Mouse (Mus musculus): ENCODE measurements around the gene Kctd17. TPM values are rescaled to one million over a fixed set of nuclear protein-coding genes. Genes with fewer than 3 reads are reported as not detected.

The Kctd17 gene
- polyA plus RNA-seq, 1 experiment from 2014 or later, result 152 TPM

- Histone ChIP-seq H3K9ac (ENCODE audit: low read depth, low read length) (no peak overlapping the region), H3K27me3 (ENCODE audit: control insufficient read depth, insufficient read depth, low read depth, low read length) (no peaks in the 10 kb centered on the region), H3K4me3 (ENCODE audit: low read depth, low read length) (no peak overlapping the region), H3K4me1 (ENCODE audit: control insufficient read depth, insufficient read depth, low read length) (0 out of 2 replicates have a peak, but pooled peaks cover 4% of the 10 kb centered on the region), H3K4me2 (ENCODE audit: low read length) (no peak overlapping the region), H3K36me3 (ENCODE audit: control insufficient read depth, insufficient read depth, low read length) (no peaks in the 10 kb centered on the region), H3K9me3 (replicated peaks; ENCODE audit: control insufficient read depth, low read length, poor library complexity, severe bottlenecking) (no peaks in the 10 kb centered on the region), H3K27ac (ENCODE audit: low read length) (no peak overlapping the region)
- WGBS, result 43% methylated on average over 7 of the region's 7 CpGs
- no peak for ATAC-seq
These were observed 21.5 kb downstream of the Kctd17 start for GRCm38 (mm10) chr15:78449694-78450418.

DNA sequence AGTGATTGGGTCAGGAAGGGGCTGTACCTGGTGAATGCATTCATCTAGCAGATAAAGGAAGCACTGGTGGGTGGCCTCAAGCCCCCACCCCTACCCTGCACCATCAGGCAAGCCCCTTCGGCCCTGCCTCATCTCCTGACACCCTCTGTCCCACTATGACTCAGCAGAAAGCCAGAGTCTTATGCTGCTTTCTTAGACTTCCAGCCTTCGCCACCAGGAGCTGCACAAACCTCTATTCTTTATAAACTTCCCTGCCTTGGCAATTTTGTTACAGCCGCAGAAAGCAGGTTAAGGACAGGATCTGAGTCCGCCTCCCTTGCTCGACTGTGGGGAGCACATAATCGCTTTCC, 22.0 kb downstream of the Kctd17 start:
- Histone ChIP-seq H3K4me3 (ENCODE audit: low read depth, low read length) (no peak overlapping the region), H3K27me3 (ENCODE audit: control insufficient read depth, insufficient read depth, low read depth, low read length) (no peaks in the 10 kb centered on the region), H3K4me1 (ENCODE audit: control insufficient read depth, insufficient read depth, low read length) (0 out of 2 replicates have a peak, but pooled peaks cover 4% of the 10 kb centered on the region), H3K9ac (ENCODE audit: low read depth, low read length) (no peak overlapping the region), H3K27ac (ENCODE audit: low read length) (no peak overlapping the region), H3K9me3 (replicated peaks; ENCODE audit: control insufficient read depth, low read length, poor library complexity, severe bottlenecking) (no peaks in the 10 kb centered on the region), H3K36me3 (ENCODE audit: control insufficient read depth, insufficient read depth, low read length) (no peaks in the 10 kb centered on the region), H3K4me2 (ENCODE audit: low read length) (no peak overlapping the region)
- no peak for ATAC-seq
- WGBS, result 82% methylated on average over 6 of the region's 6 CpGs

DNA sequence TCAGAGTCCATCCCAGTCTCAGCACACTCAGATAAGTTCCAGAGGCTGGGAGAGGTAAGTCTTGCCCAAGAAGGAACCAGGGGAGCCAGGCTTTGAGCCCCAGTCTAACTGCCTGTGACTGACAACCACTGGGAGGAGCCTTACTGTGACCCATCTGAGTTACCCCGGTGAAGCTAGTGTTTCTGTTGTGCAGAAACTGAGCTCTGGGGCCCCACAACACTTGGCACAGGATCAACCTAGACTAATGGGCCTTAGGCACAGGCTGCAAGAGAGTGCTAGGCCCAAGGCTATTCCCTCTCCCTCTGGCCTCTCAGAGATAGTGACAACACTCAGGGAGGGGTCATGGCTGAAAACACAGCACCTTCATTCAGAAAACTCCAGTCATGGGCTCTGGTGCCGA, 22.8 kb downstream of the Kctd17 start:
- H3K36me3 ChIP-seq (ENCODE audit: control insufficient read depth, insufficient read depth, low read length), result no peaks in the 10 kb centered on the region
- ATAC-seq, result no peak
- 72% methylated on average over 2 of the region's 2 CpGs for WGBS
- no peak overlapping the region for H3K4me2 ChIP-seq (ENCODE audit: low read length)
- no peak overlapping the region for H3K4me3 ChIP-seq (ENCODE audit: low read depth, low read length)
- no peaks in the 10 kb centered on the region for H3K27me3 ChIP-seq (ENCODE audit: control insufficient read depth, insufficient read depth, low read depth, low read length)
- no peaks in the 10 kb centered on the region for H3K9me3 ChIP-seq (replicated peaks; ENCODE audit: control insufficient read depth, low read length, poor library complexity, severe bottlenecking)
- H3K4me1 ChIP-seq (ENCODE audit: control insufficient read depth, insufficient read depth, low read length), result peaks cover 7% of the 10 kb centered on the region; the same call in 1 of the 2 replicates
- no peak overlapping the region for H3K27ac ChIP-seq (ENCODE audit: low read length)
- H3K9ac ChIP-seq (ENCODE audit: low read depth, low read length), result no peak overlapping the region

GRCm38 (mm10) chr15:78452929-78453328, 24.6 kb downstream of the Kctd17 start:
- no peak overlapping the region for H3K4me3 ChIP-seq (ENCODE audit: low read depth, low read length)
- H3K4me2 ChIP-seq (ENCODE audit: low read length), result no peak overlapping the region
- H3K36me3 ChIP-seq (ENCODE audit: control insufficient read depth, insufficient read depth, low read length), result no peaks in the 10 kb centered on the region
- no peak overlapping the region for H3K27ac ChIP-seq (ENCODE audit: low read length)
- H3K4me1 ChIP-seq (ENCODE audit: control insufficient read depth, insufficient read depth, low read length), result peaks cover 5% of the 10 kb centered on the region; the same call in 1 of the 2 replicates
- no peak overlapping the region for H3K9ac ChIP-seq (ENCODE audit: low read depth, low read length)
- H3K27me3 ChIP-seq (ENCODE audit: control insufficient read depth, insufficient read depth, low read depth, low read length), result no peaks in the 10 kb centered on the region
- ATAC-seq, result no peak
- H3K9me3 ChIP-seq (replicated peaks; ENCODE audit: control insufficient read depth, low read length, poor library complexity, severe bottlenecking), result no peaks in the 10 kb centered on the region
- 86% methylated on average over 3 of the region's 3 CpGs for WGBS

DNA sequence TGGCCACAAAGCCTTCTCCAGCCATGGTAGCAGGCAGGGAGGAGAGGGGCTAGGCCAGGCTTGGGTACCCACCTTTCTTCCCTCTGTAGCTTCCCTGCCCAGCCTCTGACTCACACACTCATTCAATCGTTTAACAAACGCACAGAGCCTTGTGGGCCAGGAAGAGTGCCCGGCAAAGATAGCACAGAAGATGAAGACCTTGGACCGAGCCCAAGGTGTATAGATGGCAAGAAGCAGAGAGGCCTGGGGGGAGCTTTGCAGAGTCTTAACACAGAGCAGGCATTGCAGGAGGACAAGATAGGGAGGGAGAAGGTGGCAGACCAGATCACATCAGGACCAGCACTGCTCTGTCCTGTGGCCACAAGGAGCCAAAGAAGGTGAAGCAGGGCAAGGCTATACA, 26.8 kb downstream of the Kctd17 start:
- WGBS, result 89% methylated on average over 4 of the region's 4 CpGs
- no peak for ATAC-seq
- H3K27ac ChIP-seq (ENCODE audit: low read length), result no peak overlapping the region; the same call in 1 of the 2 replicates

GRCm38 (mm10) chr15:78456051-78456450, 27.7 kb downstream of the Kctd17 start:
- H3K4me3 ChIP-seq (ENCODE audit: low read depth, low read length), result no peak overlapping the region
- no peaks in the 10 kb centered on the region for H3K36me3 ChIP-seq (ENCODE audit: control insufficient read depth, insufficient read depth, low read length)
- WGBS, result 51% methylated on average over 7 of the region's 7 CpGs
- no peaks in the 10 kb centered on the region for H3K9me3 ChIP-seq (replicated peaks; ENCODE audit: control insufficient read depth, low read length, poor library complexity, severe bottlenecking)
- no peak overlapping the region for H3K27ac ChIP-seq (ENCODE audit: low read length)
- no peak overlapping the region for H3K9ac ChIP-seq (ENCODE audit: low read depth, low read length)
- no peaks in the 10 kb centered on the region for H3K27me3 ChIP-seq (ENCODE audit: control insufficient read depth, insufficient read depth, low read depth, low read length)
- ATAC-seq, result no peak
- no peak overlapping the region for H3K4me2 ChIP-seq (ENCODE audit: low read length)
- peaks cover 3% of the 10 kb centered on the region; the same call in 1 of the 2 replicates for H3K4me1 ChIP-seq (ENCODE audit: control insufficient read depth, insufficient read depth, low read length)

More for the DNA sequence above, 26.8 kb downstream of the Kctd17 start:
- H3K36me3 ChIP-seq (ENCODE audit: control insufficient read depth, insufficient read depth, low read length), result no peaks in the 10 kb centered on the region
- no peaks in the 10 kb centered on the region for H3K9me3 ChIP-seq (replicated peaks; ENCODE audit: control insufficient read depth, low read length, poor library complexity, severe bottlenecking)
- H3K4me1 ChIP-seq (ENCODE audit: control insufficient read depth, insufficient read depth, low read length), result peaks cover 3% of the 10 kb centered on the region; the same call in 1 of the 2 replicates
- no peak overlapping the region for H3K4me3 ChIP-seq (ENCODE audit: low read depth, low read length)
- no peak overlapping the region for H3K4me2 ChIP-seq (ENCODE audit: low read length)
- no peak overlapping the region for H3K9ac ChIP-seq (ENCODE audit: low read depth, low read length)
- H3K27me3 ChIP-seq (ENCODE audit: control insufficient read depth, insufficient read depth, low read depth, low read length), result no peaks in the 10 kb centered on the region

DNA sequence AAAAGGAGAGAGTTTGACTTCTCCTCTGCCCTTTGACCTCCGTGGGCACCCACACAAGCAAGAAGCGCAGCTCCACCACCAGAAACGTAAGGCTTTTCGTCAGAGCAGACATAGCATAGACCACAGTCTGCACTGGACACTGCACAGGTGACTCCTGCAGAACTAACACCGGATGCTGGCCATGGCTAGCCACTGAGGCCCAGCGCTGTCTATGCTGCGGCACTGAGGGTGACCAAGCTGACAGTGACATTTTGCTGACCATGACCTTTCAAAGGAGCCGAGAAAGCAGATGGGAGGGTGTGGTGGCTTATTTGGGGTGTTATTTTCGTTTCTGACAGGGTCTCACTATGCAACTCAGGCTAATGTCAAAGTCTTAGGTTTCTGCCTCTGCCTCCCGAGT, 28.8 kb downstream of the Kctd17 start:
- no peaks in the 10 kb centered on the region for H3K27me3 ChIP-seq (ENCODE audit: control insufficient read depth, insufficient read depth, low read depth, low read length)
- no peaks in the 10 kb centered on the region for H3K36me3 ChIP-seq (ENCODE audit: control insufficient read depth, insufficient read depth, low read length)
- 84% methylated on average over 10 of the region's 10 CpGs for WGBS
- peaks cover 3% of the 10 kb centered on the region; the same call in 1 of the 2 replicates for H3K4me1 ChIP-seq (ENCODE audit: control insufficient read depth, insufficient read depth, low read length)
- H3K9ac ChIP-seq (ENCODE audit: low read depth, low read length), result no peak overlapping the region
- no peaks in the 10 kb centered on the region for H3K9me3 ChIP-seq (replicated peaks; ENCODE audit: control insufficient read depth, low read length, poor library complexity, severe bottlenecking)
- no peak overlapping the region for H3K4me3 ChIP-seq (ENCODE audit: low read depth, low read length)
- no peak for ATAC-seq
- H3K4me2 ChIP-seq (ENCODE audit: low read length), result no peak overlapping the region
- H3K27ac ChIP-seq (ENCODE audit: low read length), result no peak overlapping the region

DNA sequence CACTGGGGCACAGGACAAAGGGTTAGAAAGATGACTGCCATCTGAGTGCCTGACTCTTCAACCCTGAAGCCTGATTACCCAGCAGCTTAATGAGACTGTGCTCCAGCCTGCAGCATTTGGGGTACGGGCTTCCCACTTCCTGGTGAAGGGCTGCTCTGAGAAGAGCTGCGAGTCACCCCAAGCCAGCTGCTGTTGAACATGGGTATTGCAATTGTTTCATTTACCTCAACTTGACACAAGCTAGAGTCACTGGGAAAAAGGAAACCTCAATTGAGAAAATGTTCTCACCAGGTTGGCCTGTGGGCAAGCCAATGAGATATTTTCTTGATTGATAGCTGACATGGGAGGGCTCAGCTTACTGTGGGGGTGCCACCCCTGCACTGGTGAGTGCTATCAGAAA, 34.6 kb downstream of the Kctd17 start:
- WGBS, result 86% methylated on average over 2 of the region's 2 CpGs
- ATAC-seq, result no peak

DNA sequence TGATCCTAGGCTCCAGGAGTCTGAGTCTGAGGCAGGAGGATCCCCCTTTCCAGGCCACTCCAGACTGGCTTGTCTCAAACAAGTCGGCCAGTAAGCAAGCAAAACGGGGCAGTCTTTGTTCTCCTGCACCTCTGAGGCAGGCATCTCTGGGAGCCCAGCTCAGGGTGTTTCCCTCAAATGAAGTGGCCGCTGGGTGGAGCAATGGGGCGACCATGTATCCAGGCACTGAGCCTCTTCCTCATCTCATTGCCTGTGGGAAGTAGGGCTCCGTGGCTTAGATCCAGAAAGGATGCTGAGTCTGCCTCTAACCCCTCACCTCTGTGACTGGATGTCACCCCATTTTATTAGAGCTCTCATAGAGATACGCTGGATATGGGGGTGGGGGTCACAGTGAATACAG, 38.4 kb downstream of the Kctd17 start:
- no peaks in the 10 kb centered on the region for H3K27me3 ChIP-seq (ENCODE audit: control insufficient read depth, insufficient read depth, low read depth, low read length)
- no peak overlapping the region for H3K4me3 ChIP-seq (ENCODE audit: low read depth, low read length)
- H3K9ac ChIP-seq (ENCODE audit: low read depth, low read length), result no peak overlapping the region
- no peaks in the 10 kb centered on the region for H3K4me1 ChIP-seq (ENCODE audit: control insufficient read depth, insufficient read depth, low read length)
- WGBS, result 41% methylated on average over 6 of the region's 6 CpGs
- no peak overlapping the region for H3K27ac ChIP-seq (ENCODE audit: low read length)
- ATAC-seq, result no peak
- H3K36me3 ChIP-seq (ENCODE audit: control insufficient read depth, insufficient read depth, low read length), result no peaks in the 10 kb centered on the region
- no peaks in the 10 kb centered on the region for H3K9me3 ChIP-seq (replicated peaks; ENCODE audit: control insufficient read depth, low read length, poor library complexity, severe bottlenecking)
- no peak overlapping the region for H3K4me2 ChIP-seq (ENCODE audit: low read length)

More for the DNA sequence above, 34.6 kb downstream of the Kctd17 start:
- Histone ChIP-seq H3K4me2 (ENCODE audit: low read length) (no peak overlapping the region), H3K27ac (ENCODE audit: low read length) (no peak overlapping the region), H3K9ac (ENCODE audit: low read depth, low read length) (no peak overlapping the region), H3K9me3 (replicated peaks; ENCODE audit: control insufficient read depth, low read length, poor library complexity, severe bottlenecking) (no peaks in the 10 kb centered on the region), H3K36me3 (ENCODE audit: control insufficient read depth, insufficient read depth, low read length) (no peaks in the 10 kb centered on the region), H3K4me3 (ENCODE audit: low read depth, low read length) (no peak overlapping the region), H3K4me1 (ENCODE audit: control insufficient read depth, insufficient read depth, low read length) (no peaks in the 10 kb centered on the region), H3K27me3 (ENCODE audit: control insufficient read depth, insufficient read depth, low read depth, low read length) (no peaks in the 10 kb centered on the region)
